Mouse (Mus musculus) myocyte (in vitro differentiated cells): ENCODE measurements around the gene Esrrg.

Source experiments
- E2F4 ChIP-seq: IDR thresholded peaks from one replicate; pipeline ENCODE4 v1.6.1; 2011; ENCODE audit warnings: mild to moderate bottlenecking, control low read depth, moderate library complexity; ENCODE audit not compliant: insufficient read depth
- MYOD1 ChIP-seq, 3 experiments: IDR thresholded peaks; one replicate each; pipeline ENCODE4 v1.6.1; 2011; ENCODE audit warnings: control low read depth in 2 of 3, low read depth in 2 of 3, mild to moderate bottlenecking in 2 of 3, moderate library complexity in 1 of 3; ENCODE audit not compliant: insufficient read length in 2 of 3, control insufficient read depth in 1 of 3
- MYOG ChIP-seq, 3 experiments: IDR thresholded peaks; one replicate each; pipeline ENCODE4 v1.6.1; 2011; ENCODE audit warnings: control low read depth in 2 of 3, low read depth in 2 of 3, mild to moderate bottlenecking in 2 of 3; ENCODE audit not compliant: insufficient read length in 2 of 3, control insufficient read depth in 1 of 3, insufficient read depth in 1 of 3
- POLR2A ChIP-seq: IDR thresholded peaks from one replicate; pipeline ENCODE4 v1.6.1; 2011; ENCODE audit warnings: low read depth, mild to moderate bottlenecking, control low read depth, moderate library complexity; ENCODE audit not compliant: insufficient read length
- POLR2AphosphoS2 ChIP-seq: IDR thresholded peaks from one replicate; pipeline ENCODE4 v1.6.1; 2011; ENCODE audit warnings: low read depth, control low read depth; ENCODE audit not compliant: insufficient read length
- TCF12 ChIP-seq: IDR thresholded peaks from one replicate; pipeline ENCODE4 v1.6.1; 2011; ENCODE audit warnings: mild to moderate bottlenecking, control low read depth; ENCODE audit not compliant: poor library complexity, insufficient read depth, severe bottlenecking
- USF1 ChIP-seq: IDR thresholded peaks from one replicate; pipeline ENCODE4 v1.6.1; 2011; ENCODE audit warnings: low read depth, mild to moderate bottlenecking, control low read depth, moderate library complexity

DNA sequence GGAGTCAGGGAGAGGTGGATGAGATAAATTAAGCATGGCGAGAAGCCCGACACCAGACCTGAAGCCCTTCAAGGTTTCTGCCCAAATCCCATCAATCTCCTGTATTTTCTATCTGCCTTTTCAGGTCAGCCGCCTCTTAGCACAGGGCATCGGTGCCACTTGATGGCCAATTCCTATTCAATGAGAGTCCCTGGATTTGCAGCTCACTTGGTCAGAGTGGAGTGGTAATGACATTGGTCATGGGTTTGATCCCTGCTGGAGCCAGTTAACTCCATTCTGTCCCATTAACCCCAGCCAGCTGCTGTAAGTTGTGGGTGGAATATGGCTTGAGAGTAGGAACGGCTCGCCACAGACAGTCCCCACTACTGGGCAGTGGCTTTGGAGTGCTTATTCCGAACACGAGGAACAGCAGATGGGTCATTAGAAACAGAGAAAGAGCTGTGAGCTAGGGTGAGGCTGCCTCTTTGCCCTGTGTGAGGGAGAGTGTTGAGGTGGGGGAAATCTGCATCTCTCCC is 101.9 kb downstream of the Esrrg start:
- TF ChIP-seq MYOD1 (IDR thresholded peaks at IDR 0.05; ENCODE audit: control insufficient read depth in 1 of 3, insufficient read length in 2 of 3, low read depth in 2 of 3) (no peak), POLR2A (no peak), TCF12 (no peak), MYOG (IDR thresholded peaks at IDR 0.05; ENCODE audit: control insufficient read depth in 1 of 3, insufficient read depth in 1 of 3, insufficient read length in 2 of 3, low read depth in 2 of 3) (no peak), USF1 (no peak), POLR2AphosphoS2 (no peak), E2F4 (no peak)
